Mouse (Mus musculus): ENCODE measurements around the gene Emc9.
A peak's percentile ranks its signal among the peaks of the same experiment; 100 is the strongest.

GRCm38 (mm10) chr14:55579511-55580496, 5.3 kb downstream of the Emc9 start:
- peak; percentile 28; the same call in 1 of the 2 replicates for TF ChIP-seq CTCF (IDR thresholded peaks at IDR 0.05; ENCODE audit: low read depth)
- no peak for TF ChIP-seq EP300 (IDR thresholded peaks at IDR 0.05; ENCODE audit: low read depth)
